Comparison of ENCODE assay signal across 24 mouse cellular contexts in genomic region chr10:90286589-90286988, GRCm38 (mm10).
"Had no signal": no experiment of that assay in that cellular context is flagged by ENCODE, and none has a peak within 500 bp of the region (broad histone marks: within the 10 kb centered on the region; RNA-seq: fewer than 3 reads in every experiment).

No protein-coding gene starts in this region.

- H3K9me3 ChIP-seq: heart, embryonic 13.5 days; heart, embryonic 15.5 days; hindbrain, embryonic 13.5 days; hindbrain, embryonic 15.5 days; limb, embryonic 13.5 days; limb, embryonic 15.5 days; liver, embryonic 12.5 days had no signal

- H3K27me3 ChIP-seq: heart, embryonic 13.5 days; heart, embryonic 15.5 days; hindbrain, embryonic 13.5 days; hindbrain, embryonic 15.5 days; limb, embryonic 13.5 days; limb, embryonic 15.5 days; liver, embryonic 12.5 days had no signal

- H3K9ac ChIP-seq: heart, embryonic 13.5 days; heart, embryonic 15.5 days; hindbrain, embryonic 13.5 days; hindbrain, embryonic 15.5 days; limb, embryonic 13.5 days; limb, embryonic 15.5 days; liver, embryonic 12.5 days; liver, embryonic 14.5 days had no signal

- DNase-seq: gastrocnemius, postnatal 14 days; gastrocnemius, postnatal 36 days; heart, adult 11 months; heart, adult 2 months; heart, postnatal 14 days; heart, postnatal 36 days; kidney, adult 11 months; kidney, adult 2 months; kidney, postnatal 36 days; layer of hippocampus, adult 9-11 months; layer of hippocampus, postnatal 36 days; left cerebral cortex, postnatal 4 days; lung, adult 18-20 months had no signal

- H3K27ac ChIP-seq: heart, adult 2 months; heart, embryonic 13.5 days; heart, embryonic 15.5 days; hindbrain, embryonic 13.5 days; hindbrain, embryonic 15.5 days; hindbrain, postnatal 0 days; limb, embryonic 13.5 days; limb, embryonic 15.5 days; liver, embryonic 12.5 days; liver, embryonic 14.5 days had no signal

- H3K4me2 ChIP-seq: heart, embryonic 11.5 days; heart, embryonic 13.5 days; heart, embryonic 15.5 days; hindbrain, embryonic 13.5 days; hindbrain, embryonic 15.5 days; limb, embryonic 13.5 days; limb, embryonic 15.5 days; liver, embryonic 12.5 days had no signal

- ATAC-seq: hindbrain, postnatal 0 days; intestine, embryonic 16.5 days; liver, embryonic 12.5 days had no signal

- H3K4me3 ChIP-seq: heart, adult 2 months; heart, embryonic 13.5 days; heart, embryonic 15.5 days; hindbrain, embryonic 13.5 days; hindbrain, embryonic 15.5 days; limb, embryonic 13.5 days; limb, embryonic 15.5 days; liver, embryonic 12.5 days had no signal

- H3K36me3 ChIP-seq: heart, embryonic 13.5 days; heart, embryonic 15.5 days; hindbrain, embryonic 13.5 days; hindbrain, embryonic 15.5 days; limb, embryonic 13.5 days; limb, embryonic 15.5 days; liver, embryonic 12.5 days had no signal

- H3K4me1 ChIP-seq: heart, embryonic 13.5 days; heart, embryonic 15.5 days; hindbrain, embryonic 13.5 days; hindbrain, embryonic 15.5 days; limb, embryonic 13.5 days; limb, embryonic 15.5 days; liver, embryonic 12.5 days had no signal
